Mouse (Mus musculus) megakaryocyte progenitor cell, adult 5-6 weeks (primary cell): ENCODE results near the gene Thbd. TPM values are rescaled to one million over a fixed set of nuclear protein-coding genes. Genes with fewer than 3 reads are reported as not detected.
A peak's percentile ranks its signal among the peaks of the same experiment; 100 is the strongest.

Source experiments
- ATAC-seq: replicated peaks from 2 replicates; pipeline ENCODE4 v1.8.0; 2016; ENCODE audit warnings: mild to moderate bottlenecking, moderate TSS enrichment, inconsistent platforms; ENCODE audit not compliant: poor library complexity
- total RNA-seq, 2 experiments: library from RNA; stranded (forward) in 1 of 2; stranded (reverse) in 1 of 2; fragments of 157-497, 149-512 nt in 1 of 2; fragments of 200-1000 nt in 1 of 2; gene quantifications; 2 replicates each; pipeline versions ENCODE4 v1.2.3 to v1.2.4; 2015 to 2017

Thbd gene
- total RNA-seq (2015) (12.0 and 13.8 TPM in 2 replicates), total RNA-seq (2017) (11.4 and 11.7 TPM in 2 replicates)

- peak; percentile 59 for ATAC-seq
Observed at GRCm38 (mm10) chr2:148407870-148408760, at the start of gene Thbd. TSS of gene Thbd (minus strand) at chr2:148408188.

DNA sequence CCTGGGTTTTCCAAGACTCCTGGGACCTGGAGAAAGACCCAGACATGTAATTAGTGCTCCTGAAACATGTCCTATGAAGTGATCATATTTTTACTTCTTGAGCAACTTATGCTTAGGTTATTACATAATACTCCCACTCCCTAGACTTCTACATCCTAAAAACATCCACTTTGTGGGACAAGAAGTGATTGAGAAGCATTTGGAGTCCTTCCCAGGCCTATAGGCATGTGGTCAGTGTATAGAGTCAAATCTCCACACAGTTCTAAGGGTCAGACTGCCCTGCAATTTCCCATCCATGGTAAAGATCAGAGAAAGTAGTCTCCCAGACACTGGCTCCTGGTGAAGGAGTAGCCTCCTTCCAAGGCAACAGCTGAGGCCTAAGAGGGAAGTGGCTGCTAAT is 47.4 kb upstream of the Thbd start:
- 0 out of 2 replicates have a peak, but pooled peaks have one; percentile 26 for ATAC-seq

DNA sequence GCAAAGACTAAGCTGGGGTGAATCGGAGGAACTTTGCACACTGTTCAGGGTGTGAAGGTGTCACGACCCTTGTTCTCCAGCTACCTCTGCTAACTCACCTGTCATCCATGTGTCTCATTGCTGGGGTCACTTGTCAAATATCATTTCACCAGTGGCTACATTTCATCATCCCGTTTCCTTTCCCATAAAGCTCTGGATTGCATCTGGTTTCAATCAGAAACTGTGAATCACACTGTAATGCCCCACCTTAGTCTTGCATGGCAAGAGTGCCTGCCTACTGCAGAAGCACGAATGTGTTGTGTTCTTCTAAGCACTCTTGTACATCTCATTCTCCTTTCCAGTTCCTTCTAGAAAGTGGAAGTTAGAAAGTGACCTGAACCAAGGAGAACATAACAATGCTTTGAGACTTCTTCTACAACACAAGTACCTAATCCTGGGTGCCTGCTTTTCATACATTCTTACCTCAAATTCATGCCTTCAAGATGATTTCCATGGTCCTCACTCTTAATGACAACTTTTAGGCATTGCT is 46.1 kb upstream of the Thbd start:
- no peak; the same call in 1 of the 2 replicates for ATAC-seq

DNA sequence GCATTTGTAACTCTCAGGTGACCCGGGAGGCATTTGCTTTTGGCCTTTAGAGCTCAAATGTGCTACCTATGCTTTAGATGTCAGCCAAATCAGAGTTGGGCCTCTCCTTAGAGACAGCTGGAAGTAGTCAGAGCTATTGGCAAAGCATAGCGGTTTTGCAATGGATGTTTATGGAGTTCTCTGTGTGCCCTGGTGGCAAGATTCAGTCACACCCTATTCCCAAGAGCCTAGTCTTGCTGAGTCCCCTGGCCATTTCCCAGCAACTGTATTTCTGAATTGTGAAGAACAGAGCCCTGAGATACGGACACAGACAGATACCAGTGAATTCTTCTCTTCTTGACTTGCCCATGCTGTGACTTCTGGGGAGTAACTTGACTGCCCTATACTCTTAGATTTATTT is 45.1 kb upstream of the Thbd start:
- no peak for ATAC-seq

DNA sequence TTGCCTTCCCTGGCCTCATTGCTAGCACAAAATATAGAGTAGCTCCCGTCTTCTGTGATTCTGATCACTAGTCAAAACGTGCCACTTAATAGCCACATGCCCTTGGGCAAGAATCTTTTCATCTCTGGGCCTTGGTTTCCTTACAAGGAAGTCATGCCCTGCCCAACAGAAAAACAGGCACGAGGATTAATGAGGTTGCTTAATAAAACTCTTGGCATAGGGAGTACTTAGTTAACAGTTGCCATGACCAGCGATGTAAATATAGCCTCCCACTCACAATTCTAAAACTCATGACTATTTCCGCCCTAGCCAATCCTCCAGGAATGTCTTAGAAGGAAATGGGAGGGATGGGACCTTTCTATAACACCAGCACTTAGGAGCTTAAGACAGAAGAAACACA is 43.5 kb upstream of the Thbd start:
- ATAC-seq: 0 out of 2 replicates have a peak, but pooled peaks have one; percentile 10

DNA sequence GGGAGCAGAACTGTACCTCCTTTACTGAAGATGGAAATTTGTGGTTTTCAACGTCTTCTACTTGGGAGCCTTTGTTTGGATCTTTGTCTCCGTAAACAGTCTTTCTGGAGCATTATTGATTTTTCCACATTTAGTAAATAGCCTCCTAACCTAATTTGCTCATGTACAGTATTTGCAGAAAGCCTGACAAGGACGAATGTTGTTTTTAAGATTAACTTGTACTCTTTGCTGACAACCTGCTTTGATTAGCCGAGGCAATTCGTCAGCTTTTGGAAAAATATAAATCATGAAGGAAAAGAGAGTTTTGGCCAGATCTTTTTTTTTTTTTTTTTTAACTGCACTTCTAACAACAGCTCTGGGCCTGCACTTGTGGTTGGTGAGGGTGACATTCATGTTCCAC is 42.6 kb upstream of the Thbd start:
- ATAC-seq: no peak

DNA sequence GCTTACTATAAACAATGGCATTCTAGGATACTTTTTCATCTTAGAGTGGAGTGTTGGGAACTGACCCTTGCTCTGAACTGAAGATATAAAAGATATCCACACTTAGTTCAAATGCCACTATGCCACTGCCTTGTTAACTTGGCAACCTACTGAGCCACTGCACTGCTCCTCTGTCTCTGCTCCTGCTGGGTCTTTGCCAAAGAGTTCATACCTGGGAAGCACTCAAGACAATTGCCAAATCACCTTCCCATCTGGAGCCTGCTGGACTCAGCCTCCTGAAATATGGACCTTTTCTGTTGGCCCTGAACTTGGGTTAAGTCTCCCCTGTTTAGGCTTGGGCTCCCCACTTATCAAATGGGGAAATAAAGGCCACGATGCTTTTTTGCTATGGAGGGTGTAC is 41.7 kb upstream of the Thbd start:
- ATAC-seq: no peak

- no peak for ATAC-seq
Observed at GRCm38 (mm10) chr2:148446446-148446845, 38.5 kb upstream of the Thbd start.

DNA sequence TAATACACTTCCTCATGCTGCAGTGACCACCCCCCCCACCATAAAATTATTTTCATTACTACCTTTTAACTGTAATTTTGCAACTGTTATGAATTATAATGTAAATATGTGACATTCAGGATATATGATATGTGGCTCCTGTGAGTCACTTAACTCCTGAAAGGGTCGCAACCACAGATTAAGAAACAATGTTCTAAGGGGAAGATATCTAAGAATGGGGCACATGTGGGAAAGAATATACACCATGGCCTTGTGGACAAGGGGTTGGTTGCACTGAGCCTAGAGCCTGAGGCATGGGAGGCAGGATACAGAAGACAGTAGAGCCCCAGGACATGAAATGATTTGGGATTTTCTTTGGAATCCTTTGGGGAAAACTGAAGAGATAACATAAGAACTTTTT is 37.6 kb upstream of the Thbd start:
- ATAC-seq: no peak

DNA sequence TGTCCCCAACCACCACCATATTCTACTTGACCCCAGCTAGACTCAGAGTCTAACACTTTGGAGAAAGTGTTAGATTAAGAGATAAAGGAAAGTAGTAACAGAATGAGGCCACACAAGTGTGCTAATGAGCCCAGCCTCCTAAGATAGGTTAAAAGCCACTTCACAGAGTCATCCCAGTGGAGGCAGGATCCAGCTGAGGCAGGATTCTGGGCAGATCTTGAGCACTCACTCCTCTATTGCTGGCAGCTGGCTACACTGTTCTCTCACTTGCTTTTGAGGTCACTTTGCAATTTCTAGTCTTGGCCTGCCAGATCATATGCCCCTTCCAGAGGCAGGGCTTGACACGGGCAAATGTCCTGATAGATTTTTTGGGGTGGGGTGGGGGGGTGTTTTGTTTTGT is 36.5 kb upstream of the Thbd start:
- ATAC-seq: no peak

GRCm38 (mm10) chr2:148443249-148443958 is 35.4 kb upstream of the Thbd start, which contains the start of gene Cd93:
TSS of gene Cd93 (minus strand) at chr2:148443563.
- ATAC-seq: peak; percentile 67

DNA sequence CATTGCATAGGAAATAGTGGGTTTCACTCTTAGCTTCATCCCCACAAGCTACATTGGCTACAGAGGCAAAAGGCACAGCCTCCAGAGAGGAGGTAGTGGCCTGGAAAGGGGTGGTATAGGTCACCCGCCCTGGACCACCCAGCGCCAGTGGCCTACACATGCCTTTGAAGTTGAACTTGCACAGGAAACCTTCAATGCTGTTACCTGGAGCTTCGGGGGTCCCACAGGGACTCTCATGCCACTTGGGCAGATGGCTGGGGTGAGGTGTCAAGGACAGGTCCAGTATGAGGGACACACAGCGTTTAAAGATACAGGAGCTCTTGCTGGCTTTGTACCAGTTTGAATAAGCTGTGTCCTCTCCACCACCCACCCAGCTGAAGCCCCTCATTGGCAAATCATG is 34.7 kb upstream of the Thbd start:
- no peak for ATAC-seq

- peak; percentile 1; the same call in 1 of the 2 replicates for ATAC-seq
Observed at GRCm38 (mm10) chr2:148442172-148442571, 34.2 kb upstream of the Thbd start.

GRCm38 (mm10) chr2:148441421-148441820 is 33.4 kb upstream of the Thbd start:
- ATAC-seq: no peak

- ATAC-seq: no peak
Observed at GRCm38 (mm10) chr2:148439691-148440276, 31.8 kb upstream of the Thbd start.

DNA sequence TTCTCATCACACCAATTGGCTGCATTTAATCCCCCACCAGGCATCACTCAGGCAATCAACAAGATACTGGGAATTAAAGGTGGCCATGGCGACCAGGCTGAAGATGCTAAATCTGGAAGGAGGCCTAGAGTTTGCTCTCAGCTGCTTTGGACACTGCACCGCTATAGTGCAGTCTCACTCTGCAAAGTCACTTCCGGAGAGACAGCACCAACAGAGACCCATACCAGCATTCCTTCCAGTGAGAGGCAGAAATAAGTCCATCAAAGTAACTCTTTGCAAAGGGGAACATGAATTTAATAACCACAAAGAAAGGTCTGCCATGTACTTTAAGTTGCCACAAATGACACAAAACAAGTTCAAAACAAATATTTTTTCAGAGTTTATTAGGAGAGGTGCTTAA is 28.3 kb upstream of the Thbd start:
- peak; percentile 48 for ATAC-seq

DNA sequence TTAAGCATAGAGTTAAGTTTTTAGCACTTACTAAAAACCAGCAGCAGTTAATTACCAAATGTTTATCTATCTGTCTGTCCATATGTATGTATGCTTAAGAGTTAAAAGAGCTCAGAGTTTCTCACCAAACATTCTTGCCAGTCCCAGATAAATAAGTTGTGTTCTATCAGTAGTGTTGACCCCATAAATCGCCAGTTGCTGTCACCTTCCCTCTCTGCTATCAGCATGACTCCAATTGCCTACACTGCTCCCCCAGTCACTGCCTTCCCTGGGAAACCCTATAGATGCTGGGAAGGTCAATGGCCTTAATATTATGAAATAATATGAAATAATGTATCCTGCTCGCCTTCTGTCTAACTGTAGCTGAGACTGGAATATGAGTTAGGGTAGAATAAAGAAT is 24.4 kb upstream of the Thbd start:
- no peak for ATAC-seq

DNA sequence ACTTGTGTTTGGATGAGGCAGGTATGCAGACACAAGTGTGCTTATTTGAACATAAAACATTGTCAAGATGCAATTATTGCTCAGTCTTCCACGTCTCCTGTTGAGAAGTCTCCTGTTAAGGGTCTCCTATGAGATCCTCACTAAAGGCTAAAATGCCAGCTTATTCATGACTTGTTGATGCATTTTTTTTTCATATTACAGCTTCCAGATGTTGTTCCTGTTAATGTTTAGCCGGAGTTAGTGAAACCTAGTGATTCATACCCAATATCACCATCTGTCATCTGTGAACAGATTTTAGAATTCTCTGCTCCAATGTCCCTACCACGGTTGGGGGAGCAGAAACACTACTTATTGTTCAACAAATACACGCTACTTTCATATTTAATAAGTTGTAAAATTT is 23.0 kb upstream of the Thbd start:
- ATAC-seq: no peak

DNA sequence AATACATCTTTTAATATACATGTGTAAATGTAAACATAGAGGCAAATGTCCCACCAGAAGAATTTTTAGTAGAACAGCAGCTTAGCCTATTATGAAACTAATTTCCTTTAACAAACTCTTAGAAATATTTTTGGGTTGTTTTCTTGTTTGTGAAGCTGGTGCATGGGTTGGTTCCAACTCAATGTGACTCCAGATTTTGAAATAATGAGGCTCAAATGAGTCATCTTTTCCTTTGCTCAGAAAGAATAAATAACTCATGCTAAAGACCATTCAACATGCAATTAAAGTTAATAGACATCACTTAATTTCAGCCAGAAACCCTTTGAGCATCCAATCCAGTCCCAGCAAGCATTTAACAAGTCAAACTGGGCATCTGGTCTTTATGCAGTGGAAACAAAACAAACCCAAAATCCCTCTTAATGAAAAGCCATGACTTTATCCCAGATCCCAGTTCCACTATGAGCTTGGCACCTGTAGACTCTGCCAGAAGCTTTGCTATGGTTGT is 21.1 kb upstream of the Thbd start:
- ATAC-seq: no peak

DNA sequence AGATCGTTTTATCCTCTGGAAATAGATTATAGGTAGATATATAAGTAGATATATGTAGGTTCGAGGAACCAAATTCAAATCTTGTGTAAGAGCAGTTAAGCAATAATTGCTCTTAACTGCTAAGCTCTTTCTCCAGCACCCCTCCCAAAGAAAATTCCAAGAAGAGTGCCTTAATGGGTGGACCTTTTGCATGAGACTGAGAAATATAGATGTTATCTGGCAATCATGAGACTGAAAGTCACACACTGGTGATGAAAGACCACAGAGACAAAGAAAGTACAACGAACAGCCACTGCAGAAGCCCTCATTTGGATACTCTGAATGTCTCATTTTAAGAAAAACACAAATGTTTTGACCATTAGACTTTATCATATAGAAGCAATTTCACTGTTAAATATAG is 20.5 kb upstream of the Thbd start:
- peak; percentile 85 for ATAC-seq

DNA sequence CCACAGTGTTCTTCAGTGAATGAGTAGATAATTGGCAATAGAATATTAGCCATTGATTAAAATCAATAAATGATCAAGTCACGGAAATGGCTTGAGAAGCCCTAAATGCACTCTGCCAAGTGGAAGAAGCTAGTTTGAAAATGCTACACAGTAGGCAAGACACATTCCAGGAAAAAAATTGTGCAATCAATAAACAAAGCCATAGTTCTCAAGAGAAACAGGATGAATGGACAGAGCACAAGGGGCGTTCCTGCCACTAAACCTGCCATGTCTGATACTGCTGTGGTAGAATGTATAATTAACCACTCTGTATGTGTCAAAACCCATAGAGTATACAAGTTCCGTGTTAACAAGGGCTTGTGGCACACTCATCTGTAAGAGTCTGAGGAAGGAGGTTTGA is 19.6 kb upstream of the Thbd start:
- ATAC-seq: no peak
